Mouse (Mus musculus): Measurements from ENCODE around the gene Tgfbr3l. TPM values are rescaled to one million over a fixed set of nuclear protein-coding genes. Genes with fewer than 3 reads are reported as not detected.

The Tgfbr3l gene
- polyA plus RNA-seq, 1 experiment from 2014 or later: 2.9 TPM

GRCm38 (mm10) chr8:4226739-4227347 lies 21.2 kb upstream of the Tgfbr3l start, which contains the start of gene Lrrc8e:
Lrrc8e (plus strand) TSS chr8:4226827.
- ATAC-seq (replicated peaks; ENCODE audit: insufficient number of reproducible peaks, low FRiP score, low TSS enrichment): peak; percentile 63
- no peaks in the 10 kb centered on the region for H3K36me3 ChIP-seq (ENCODE audit: control insufficient read depth, insufficient read depth, low read length)
- no peak within 1 kb of the TSS for H3K27ac ChIP-seq (ENCODE audit: low read depth, low read length)
- H3K9ac ChIP-seq (ENCODE audit: low read depth, low read length): no peak within 1 kb of the TSS
- no peaks in the 10 kb centered on the region for H3K9me3 ChIP-seq (replicated peaks; ENCODE audit: control insufficient read depth, low read length)
- peak within 1 kb of the TSS; percentile 59 for H3K4me2 ChIP-seq
- peak within 1 kb of the TSS; percentile 21 for H3K4me3 ChIP-seq (ENCODE audit: low read depth, low read length)
- 4% methylated on average over 33 of the region's 33 CpGs for WGBS (ENCODE audit: insufficient replicate concordance)
- H3K27me3 ChIP-seq (ENCODE audit: control insufficient read depth, insufficient read depth, low read length): peaks cover 31% of the 10 kb centered on the region
- H3K4me1 ChIP-seq (ENCODE audit: control insufficient read depth, insufficient read depth, low read length): no peaks in the 10 kb centered on the region

- ATAC-seq (replicated peaks; ENCODE audit: insufficient number of reproducible peaks, low FRiP score, low TSS enrichment): no peak
- no peaks in the 10 kb centered on the region for H3K36me3 ChIP-seq (ENCODE audit: control insufficient read depth, insufficient read depth, low read length)
- H3K27ac ChIP-seq (ENCODE audit: low read depth, low read length): no peak overlapping the region
- no peak overlapping the region for H3K4me3 ChIP-seq (ENCODE audit: low read depth, low read length)
- H3K27me3 ChIP-seq (ENCODE audit: control insufficient read depth, insufficient read depth, low read length): peaks cover 31% of the 10 kb centered on the region
- H3K9me3 ChIP-seq (replicated peaks; ENCODE audit: control insufficient read depth, low read length): no peaks in the 10 kb centered on the region
- H3K4me1 ChIP-seq (ENCODE audit: control insufficient read depth, insufficient read depth, low read length): no peaks in the 10 kb centered on the region
- H3K4me2 ChIP-seq: no peak overlapping the region
- 83% methylated on average over 4 of the region's 4 CpGs for WGBS (ENCODE audit: insufficient replicate concordance)
- no peak overlapping the region for H3K9ac ChIP-seq (ENCODE audit: low read depth, low read length)
Measured at GRCm38 (mm10) chr8:4227919-4228318, 20.1 kb upstream of the Tgfbr3l start.

GRCm38 (mm10) chr8:4229784-4230183 lies 18.2 kb upstream of the Tgfbr3l start:
- H3K4me1 ChIP-seq (ENCODE audit: control insufficient read depth, insufficient read depth, low read length): no peaks in the 10 kb centered on the region
- no peaks in the 10 kb centered on the region for H3K36me3 ChIP-seq (ENCODE audit: control insufficient read depth, insufficient read depth, low read length)
- peaks cover 29% of the 10 kb centered on the region for H3K27me3 ChIP-seq (ENCODE audit: control insufficient read depth, insufficient read depth, low read length)
- H3K27ac ChIP-seq (ENCODE audit: low read depth, low read length): no peak overlapping the region
- no peak overlapping the region for H3K4me2 ChIP-seq
- WGBS (ENCODE audit: insufficient replicate concordance): 63% methylated on average over 5 of the region's 5 CpGs
- H3K4me3 ChIP-seq (ENCODE audit: low read depth, low read length): no peak overlapping the region
- ATAC-seq (replicated peaks; ENCODE audit: insufficient number of reproducible peaks, low FRiP score, low TSS enrichment): no peak
- H3K9ac ChIP-seq (ENCODE audit: low read depth, low read length): no peak overlapping the region
- no peaks in the 10 kb centered on the region for H3K9me3 ChIP-seq (replicated peaks; ENCODE audit: control insufficient read depth, low read length)

DNA sequence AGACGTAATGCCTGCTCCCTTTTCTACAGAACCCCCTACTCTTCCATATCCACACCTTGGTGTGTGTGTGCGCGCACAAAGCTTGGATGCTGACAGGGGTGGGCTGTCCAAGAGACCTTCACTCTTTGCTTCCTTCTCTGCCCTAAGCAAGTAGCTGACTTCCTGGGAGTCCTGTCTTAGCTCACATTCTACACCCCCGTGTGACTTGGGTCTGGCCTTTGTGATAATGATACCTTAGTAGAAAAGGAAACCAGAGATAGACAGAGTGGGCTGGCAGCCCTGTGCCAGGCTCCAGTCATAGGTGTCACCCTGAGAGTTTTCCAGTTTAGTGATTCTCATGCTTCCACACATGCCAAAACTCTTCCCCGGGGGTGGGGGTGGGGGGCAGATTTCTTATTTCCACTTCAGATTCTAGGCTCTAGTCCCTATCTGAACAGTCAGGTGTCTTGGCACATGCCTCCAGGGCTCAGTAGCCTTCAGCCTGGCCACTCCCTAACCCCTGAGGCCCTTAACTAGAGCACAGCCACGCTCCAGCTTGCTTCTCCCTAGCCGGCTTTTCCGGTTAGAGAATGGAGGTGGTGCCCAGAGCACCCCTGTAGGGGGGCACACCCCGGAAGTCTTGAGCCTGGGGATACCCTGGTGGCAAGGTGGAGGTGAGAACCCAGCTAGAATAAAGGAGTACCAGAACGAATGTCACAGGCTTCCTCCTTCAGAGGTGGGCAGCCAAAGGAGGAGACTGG lies 17.2 kb upstream of the Tgfbr3l start:
- no peak overlapping the region for H3K27ac ChIP-seq (ENCODE audit: low read depth, low read length)
- WGBS (ENCODE audit: insufficient replicate concordance): 54% methylated on average over 10 of the region's 10 CpGs
- no peaks in the 10 kb centered on the region for H3K36me3 ChIP-seq (ENCODE audit: control insufficient read depth, insufficient read depth, low read length)
- H3K4me2 ChIP-seq: no peak overlapping the region
- ATAC-seq (replicated peaks; ENCODE audit: insufficient number of reproducible peaks, low FRiP score, low TSS enrichment): no peak
- H3K27me3 ChIP-seq (ENCODE audit: control insufficient read depth, insufficient read depth, low read length): peaks cover 32% of the 10 kb centered on the region
- no peaks in the 10 kb centered on the region for H3K9me3 ChIP-seq (replicated peaks; ENCODE audit: control insufficient read depth, low read length)
- H3K9ac ChIP-seq (ENCODE audit: low read depth, low read length): no peak overlapping the region
- H3K4me3 ChIP-seq (ENCODE audit: low read depth, low read length): no peak overlapping the region
- H3K4me1 ChIP-seq (ENCODE audit: control insufficient read depth, insufficient read depth, low read length): no peaks in the 10 kb centered on the region

DNA sequence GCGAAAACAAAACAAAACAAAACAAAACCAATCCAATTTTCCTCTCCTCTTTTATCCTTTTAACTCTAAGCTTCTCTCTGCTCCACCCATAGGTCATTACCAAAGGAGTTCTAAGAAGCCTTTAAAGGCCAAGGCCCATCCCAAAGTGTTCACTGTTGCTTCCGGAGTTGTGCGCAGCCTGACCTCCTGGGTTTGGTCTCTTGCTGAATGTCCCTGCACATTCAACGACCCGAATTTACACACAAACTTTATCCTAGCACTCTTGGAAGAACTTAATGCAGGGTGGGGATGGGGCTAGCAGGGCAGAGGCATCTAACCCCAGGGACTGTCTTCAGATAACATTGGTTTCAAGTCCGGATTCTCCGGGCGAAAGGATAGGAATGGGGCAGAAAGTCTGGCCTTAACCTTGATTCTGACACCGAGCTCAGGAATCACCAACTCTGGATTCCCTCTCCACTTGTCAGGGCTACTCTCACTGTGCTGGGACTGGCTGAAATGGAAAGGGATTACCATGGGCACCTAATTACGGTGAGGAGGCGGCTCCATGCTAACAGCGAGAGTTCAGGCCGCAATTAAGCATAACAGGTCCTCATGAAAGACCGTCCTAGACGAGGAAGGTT lies 10.1 kb upstream of the Tgfbr3l start:
- peak overlapping the region; percentile 95 for H3K27ac ChIP-seq (ENCODE audit: low read depth, low read length)
- H3K4me1 ChIP-seq (ENCODE audit: control insufficient read depth, insufficient read depth, low read length): peaks cover 10% of the 10 kb centered on the region
- H3K4me3 ChIP-seq (ENCODE audit: low read depth, low read length): peak overlapping the region; percentile 68
- peak overlapping the region; percentile 61 for H3K4me2 ChIP-seq
- H3K9ac ChIP-seq (ENCODE audit: low read depth, low read length): peak overlapping the region; percentile 88
- H3K9me3 ChIP-seq (replicated peaks; ENCODE audit: control insufficient read depth, low read length): no peaks in the 10 kb centered on the region
- H3K36me3 ChIP-seq (ENCODE audit: control insufficient read depth, insufficient read depth, low read length): peaks cover 3% of the 10 kb centered on the region; the same call in 1 of the 2 replicates
- no peak for ATAC-seq (replicated peaks; ENCODE audit: insufficient number of reproducible peaks, low FRiP score, low TSS enrichment)
- H3K27me3 ChIP-seq (ENCODE audit: control insufficient read depth, insufficient read depth, low read length): peaks cover 9% of the 10 kb centered on the region
- whole genome bisulfite sequencing (ENCODE audit: insufficient replicate concordance): 18% methylated on average over 15 of the region's 15 CpGs

DNA sequence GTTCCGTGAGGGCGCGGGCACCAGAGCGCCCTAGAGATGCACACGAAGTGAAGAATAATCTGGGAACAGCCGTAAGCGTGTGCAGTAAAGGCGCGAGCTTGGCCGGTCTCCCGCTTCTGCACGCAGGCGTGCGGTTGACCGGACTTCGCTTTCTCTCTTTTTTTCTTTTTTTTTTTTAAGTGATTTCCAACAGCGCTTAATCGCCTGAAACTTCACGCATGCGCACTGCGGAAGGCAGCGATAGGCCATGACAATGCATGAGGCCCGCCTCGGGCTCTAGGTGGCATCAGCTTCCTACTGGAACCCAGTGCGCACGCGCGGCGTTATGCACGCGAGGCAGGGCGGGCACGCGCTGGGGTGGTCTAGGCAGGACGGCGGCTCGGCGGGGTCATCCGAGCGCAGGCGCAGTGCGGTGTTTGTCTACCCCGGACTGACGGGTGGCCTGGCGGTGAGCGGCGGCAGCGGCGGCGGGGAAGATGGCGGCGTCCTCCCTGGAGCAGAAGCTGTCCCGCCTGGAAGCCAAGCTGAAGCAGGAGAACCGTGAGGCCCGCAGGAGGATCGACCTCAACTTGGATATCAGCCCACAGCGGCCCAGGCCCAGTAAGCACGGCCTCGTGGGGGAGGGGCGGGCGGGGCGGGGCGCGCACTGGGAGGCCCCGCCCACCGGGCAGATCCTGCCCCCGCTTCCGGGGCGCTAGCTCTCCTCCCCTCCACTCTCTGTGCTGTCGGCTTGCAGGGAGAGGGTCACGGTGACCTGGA lies 9.4 kb upstream of the Tgfbr3l start, which contains the start of the genes Map2k7 and Gm49320:
Gene Map2k7, plus strand, starts transcription at position 307 of the 759 bp plus-strand sequence.
Gene Gm49320, plus strand, starts transcription at position 432 of the 759 bp plus-strand sequence.
- Histone ChIP-seq H3K4me1 (ENCODE audit: control insufficient read depth, insufficient read depth, low read length) (peaks cover 10% of the 10 kb centered on the region), H3K9me3 (replicated peaks; ENCODE audit: control insufficient read depth, low read length) (no peaks in the 10 kb centered on the region), H3K9ac (ENCODE audit: low read depth, low read length) (peak within 1 kb of the TSS; percentile 88), H3K27me3 (ENCODE audit: control insufficient read depth, insufficient read depth, low read length) (peaks cover 9% of the 10 kb centered on the region), H3K4me2 (peak within 1 kb of the TSS; percentile 61), H3K27ac (ENCODE audit: low read depth, low read length) (peak within 1 kb of the TSS; percentile 95), H3K4me3 (ENCODE audit: low read depth, low read length) (peak within 1 kb of the TSS; percentile 68), H3K36me3 (ENCODE audit: control insufficient read depth, insufficient read depth, low read length) (peaks cover 9% of the 10 kb centered on the region; the same call in 1 of the 2 replicates)
- WGBS (ENCODE audit: insufficient replicate concordance): under 1% methylated on average over 63 of the region's 71 CpGs
- ATAC-seq (replicated peaks; ENCODE audit: insufficient number of reproducible peaks, low FRiP score, low TSS enrichment): peak; percentile 92

- H3K9ac ChIP-seq (ENCODE audit: low read depth, low read length): peak overlapping the region; percentile 88
- peaks cover 10% of the 10 kb centered on the region for H3K4me1 ChIP-seq (ENCODE audit: control insufficient read depth, insufficient read depth, low read length)
- peak overlapping the region; percentile 68 for H3K4me3 ChIP-seq (ENCODE audit: low read depth, low read length)
- WGBS (ENCODE audit: insufficient replicate concordance): 13% methylated on average over 19 of the region's 19 CpGs
- peak overlapping the region; percentile 95 for H3K27ac ChIP-seq (ENCODE audit: low read depth, low read length)
- ATAC-seq (replicated peaks; ENCODE audit: insufficient number of reproducible peaks, low FRiP score, low TSS enrichment): peak; percentile 15
- no peaks in the 10 kb centered on the region for H3K9me3 ChIP-seq (replicated peaks; ENCODE audit: control insufficient read depth, low read length)
- peaks cover 13% of the 10 kb centered on the region; the same call in 1 of the 2 replicates for H3K36me3 ChIP-seq (ENCODE audit: control insufficient read depth, insufficient read depth, low read length)
- peak overlapping the region; percentile 61 for H3K4me2 ChIP-seq
- peaks cover 9% of the 10 kb centered on the region for H3K27me3 ChIP-seq (ENCODE audit: control insufficient read depth, insufficient read depth, low read length)
Measured at GRCm38 (mm10) chr8:4239193-4239890, 8.7 kb upstream of the Tgfbr3l start.
